Mouse (Mus musculus) T-helper 2 cell (primary cell): ENCODE results near the gene Parp3.
"Not testable (repeated sequence)": the region's sequence is repeated elsewhere in the genome, so short reads cannot be mapped to it uniquely, and the experiment has no call there.

ENCODE experiments used
- in situ Hi-C: fragments of 300-600 bp; cut with MboI, MseI; formaldehyde crosslinking; loops from one replicate; pipeline ENCODE4 v1.15.1; 2025; ENCODE audit warnings: high pct_unique_total_duplicates

Gene Parp3

GRCm38 (mm10) chr9:106476924-106477484 lies at the start of gene Parp3:
Parp3 (minus strand) TSS chr9:106476949.
- in situ Hi-C loops: no loop called here

- in situ Hi-C loops: loop anchor here (5.0 kb wide), 1 partner anchor 132 kb away; no protein-coding TSS in a partner anchor
Observed at GRCm38 (mm10) chr9:106519909-106520308, 43.2 kb upstream of the Parp3 start.

GRCm38 (mm10) chr9:106519433-106519832 lies 42.7 kb upstream of the Parp3 start:
- in situ Hi-C loops: no loop called here

GRCm38 (mm10) chr9:106514273-106514672 lies 37.5 kb upstream of the Parp3 start, which contains the start of gene Iqcf5:
Iqcf5 (plus strand) TSS chr9:106514573.
- in situ Hi-C loops: no loop called here

- in situ Hi-C loops: no loop called here
Observed at GRCm38 (mm10) chr9:106513566-106513965, 36.8 kb upstream of the Parp3 start.

GRCm38 (mm10) chr9:106512729-106513450 lies 36.1 kb upstream of the Parp3 start:
- in situ Hi-C loops: no loop called here

- in situ Hi-C loops: loop anchor here (10.0 kb wide), 1 partner anchor 865 kb away; the partner anchor contains the start of gene Pik3r4
Observed at GRCm38 (mm10) chr9:106509356-106509755, 32.6 kb upstream of the Parp3 start.

GRCm38 (mm10) chr9:106504246-106504645 lies 27.5 kb upstream of the Parp3 start:
- in situ Hi-C loops: loop anchor here (10.0 kb wide), 1 partner anchor 859 kb away; the partner anchor contains the start of gene Pik3r4

GRCm38 (mm10) chr9:106501846-106502245 lies 25.1 kb upstream of the Parp3 start:
- in situ Hi-C loops: loop anchor here (10.0 kb wide), 1 partner anchor 857 kb away; the partner anchor contains the start of gene Pik3r4

GRCm38 (mm10) chr9:106499667-106500066 lies 22.9 kb upstream of the Parp3 start, which contains the start of gene Iqcf1:
Iqcf1 (plus strand) TSS chr9:106499967.
- in situ Hi-C loops: loop anchor here (10.0 kb wide), 1 partner anchor 855 kb away; the partner anchor contains the start of gene Pik3r4

- in situ Hi-C loops: not testable (repeated sequence)
Observed at GRCm38 (mm10) chr9:106487602-106488001, 10.9 kb upstream of the Parp3 start.

- in situ Hi-C loops: no loop called here
Observed at GRCm38 (mm10) chr9:106485076-106485475, 8.3 kb upstream of the Parp3 start.

- in situ Hi-C loops: no loop called here
Observed at GRCm38 (mm10) chr9:106483606-106484005, 6.9 kb upstream of the Parp3 start.

- in situ Hi-C loops: no loop called here
Observed at GRCm38 (mm10) chr9:106483136-106483535, 6.4 kb upstream of the Parp3 start.

GRCm38 (mm10) chr9:106482578-106483115 lies 5.9 kb upstream of the Parp3 start:
- in situ Hi-C loops: no loop called here

- in situ Hi-C loops: no loop called here
Observed at GRCm38 (mm10) chr9:106481676-106482075, 4.9 kb upstream of the Parp3 start.

GRCm38 (mm10) chr9:106481075-106481474 lies 4.3 kb upstream of the Parp3 start:
- in situ Hi-C loops: no loop called here

- in situ Hi-C loops: no loop called here
Observed at GRCm38 (mm10) chr9:106480541-106480940, 3.8 kb upstream of the Parp3 start.

GRCm38 (mm10) chr9:106478101-106478500 lies 1.4 kb upstream of the Parp3 start:
- in situ Hi-C loops: no loop called here

GRCm38 (mm10) chr9:106477649-106478048 lies 900 bp upstream of the Parp3 start:
- in situ Hi-C loops: no loop called here

- in situ Hi-C loops: no loop called here
Observed at GRCm38 (mm10) chr9:106476002-106476923, 486 bp downstream of the Parp3 start.

GRCm38 (mm10) chr9:106475663-106476001 lies 1.1 kb downstream of the Parp3 start, which contains the start of gene Rrp9:
Rrp9 (plus strand) TSS chr9:106475963.
- in situ Hi-C loops: no loop called here
